Mouse (Mus musculus): ENCODE measurements at regions not wholly inside any gene's neighbourhood (a gene's known extent, or its start where the extent isn't known, plus 50 kb on each side); places are given as distances from the start of the nearest gene placed in this dataset.

GRCm38 (mm10) chr11:38158310-38158709 is 922.5 kb upstream of the Tenm2 start:
- no peak for TF ChIP-seq CTCF (IDR thresholded peaks at IDR 0.05; ENCODE audit: control insufficient read depth, insufficient read depth, insufficient read length)
- no peak for TF ChIP-seq MAX (IDR thresholded peaks at IDR 0.05)

Data from C2C12 (cell line).